Mouse (Mus musculus) colon, adult 2 months (tissue): ENCODE data around the gene Nectin4. TPM values are rescaled to one million over a fixed set of nuclear protein-coding genes. Genes with fewer than 3 reads are reported as not detected.

Source experiments
- polyA plus RNA-seq: library from polyadenylated mRNA; depleted of rRNA; stranded (reverse); fragments of >200 nt; gene quantifications from 2 replicates; pipeline ENCODE4 v1.2.3, GENCODE M21; 2012; rRNA removed

Gene Nectin4
- 2.6 and 3.2 TPM in 2 replicates for polyA plus RNA-seq

DNA sequence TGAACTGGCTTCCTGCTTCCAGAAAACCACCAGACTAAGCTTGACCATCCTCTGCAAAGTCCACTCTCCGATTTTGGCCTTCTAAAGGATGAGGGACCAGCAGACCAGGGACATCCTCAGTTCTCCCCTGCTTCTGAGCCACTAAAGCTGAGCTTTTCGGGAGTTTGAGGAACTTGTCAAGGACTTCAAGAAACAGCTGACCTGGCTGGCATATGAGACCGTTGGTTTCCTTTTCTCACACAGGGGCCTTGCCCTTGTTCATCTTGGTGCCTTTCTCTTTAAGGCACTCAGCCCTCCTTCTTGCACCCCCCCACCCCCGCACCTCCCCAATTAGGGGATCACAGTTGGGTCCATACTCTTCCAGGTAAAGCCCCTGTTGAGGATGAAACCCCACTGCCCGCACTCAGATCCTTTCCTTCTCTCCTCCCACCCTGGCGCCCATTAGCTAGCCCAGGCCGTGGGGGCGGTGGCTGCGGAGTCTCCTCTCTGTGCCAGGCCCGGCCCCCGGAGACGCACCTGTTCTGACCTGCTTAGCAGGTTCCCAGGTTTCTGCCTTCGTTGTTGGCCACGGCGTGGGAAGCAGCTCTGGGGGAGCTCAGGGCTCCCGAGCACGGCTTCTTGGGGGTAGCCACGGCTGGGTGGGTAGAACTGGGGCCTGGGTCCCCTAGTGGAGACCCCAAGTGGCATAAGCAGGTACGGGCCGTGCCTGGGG is at the start of gene Nectin4:
Gene Nectin4 (plus strand): TSS at position 255 of the 712 bp plus-strand sequence.

DNA sequence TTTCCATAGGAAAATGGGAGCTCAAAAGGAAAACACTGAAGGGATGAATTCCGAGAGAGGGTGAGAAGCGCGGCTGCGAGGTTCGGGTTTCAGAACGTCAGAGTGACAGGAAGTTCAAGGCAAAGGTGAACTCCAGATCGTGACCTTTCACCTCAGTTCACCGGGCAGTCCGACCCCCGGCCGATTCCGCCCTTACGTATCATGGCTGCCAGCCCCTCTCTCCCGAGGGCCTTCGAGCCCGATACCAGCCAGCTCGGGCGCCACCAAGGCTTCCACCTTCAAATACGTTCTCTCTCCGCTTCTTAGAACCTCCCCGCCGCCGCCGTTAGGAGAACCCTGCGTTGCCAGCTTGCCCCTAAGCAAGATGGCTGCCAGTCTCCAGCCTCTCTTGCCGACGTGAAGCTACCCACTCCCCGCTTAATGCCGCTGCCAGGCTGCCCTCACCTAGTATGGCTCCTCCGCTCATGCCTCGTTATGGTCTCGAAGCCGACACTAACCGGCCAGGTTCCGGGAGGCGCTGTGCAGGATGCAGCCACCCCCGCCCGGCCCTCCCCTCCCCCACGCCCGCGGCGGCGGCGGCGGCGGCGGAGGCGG is 41.0 kb upstream of the Nectin4 start, which contains the start of gene Dedd:
Gene Dedd (plus strand): TSS at position 307 of the 594 bp plus-strand sequence.

GRCm38 (mm10) chr1:171345225-171346094 is 24.4 kb upstream of the Nectin4 start, which contains the start of the genes Nit1 and Pfdn2:
TSS of gene Nit1 (minus strand) at chr1:171345646.
TSS of gene Pfdn2 (plus strand) at chr1:171345670.

DNA sequence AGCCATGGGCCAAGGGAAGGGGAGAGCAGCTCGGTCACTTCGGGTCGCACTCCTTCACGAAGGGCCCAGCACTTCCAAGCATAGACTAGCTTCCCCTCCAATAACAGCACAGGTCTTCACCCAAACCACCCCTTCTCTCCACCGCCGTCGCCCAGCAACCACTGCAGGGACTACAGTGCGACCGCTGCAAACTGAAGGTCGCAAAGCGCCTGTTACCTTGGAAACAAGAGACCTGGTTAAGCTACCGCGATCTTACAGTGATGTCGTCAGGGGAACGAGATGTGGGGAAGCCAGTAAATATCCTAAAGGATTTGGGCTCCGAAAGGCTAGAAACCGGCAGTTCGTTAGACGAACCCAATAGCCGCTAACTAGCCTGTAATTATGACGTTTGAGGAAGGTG is 9.2 kb upstream of the Nectin4 start, which contains the start of gene Klhdc9:
Gene Klhdc9 (minus strand): TSS at position 143 of the 400 bp plus-strand sequence.

GRCm38 (mm10) chr1:171388376-171389102 is 18.6 kb downstream of the Nectin4 start, which contains the start of gene Arhgap30:
TSS of gene Arhgap30 (plus strand) at chr1:171388954.

GRCm38 (mm10) chr1:171410947-171411484 is 41.1 kb downstream of the Nectin4 start, which contains the start of gene Usf1:
TSS of gene Usf1 (plus strand) at chr1:171411313.

DNA sequence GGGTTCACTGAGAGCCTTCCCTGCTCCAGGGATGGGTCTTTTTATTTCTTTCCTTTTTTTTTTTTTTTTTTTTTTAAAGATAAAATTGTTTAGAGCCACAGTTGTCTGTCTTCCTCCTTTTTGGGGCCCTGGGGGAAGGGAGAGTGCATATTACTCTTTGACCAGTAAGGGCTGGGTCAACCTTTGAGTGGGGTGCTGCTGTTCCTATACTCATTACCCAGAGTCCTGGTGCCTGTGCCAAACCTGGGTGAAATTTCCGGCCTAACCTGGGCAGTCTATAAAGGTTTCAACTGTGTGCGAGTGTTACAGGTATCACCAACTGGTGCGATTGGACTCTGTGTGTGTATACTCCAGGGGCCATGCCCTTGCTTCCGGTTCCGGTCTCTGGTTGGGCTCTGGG is 48.8 kb downstream of the Nectin4 start, which contains the start of gene Tstd1:
Gene Tstd1 (plus strand): TSS at position 213 of the 400 bp plus-strand sequence.

GRCm38 (mm10) chr1:171437264-171438013 is 67.5 kb downstream of the Nectin4 start, which contains the start of gene F11r:
TSS of gene F11r (plus strand) at chr1:171437535.

Other genes starting within 250 kb of the Nectin4 start
- 205 and 248 TPM in 2 replicates for gene Sdhc, start 219.5 kb upstream of the Nectin4 start, polyA plus RNA-seq
- gene Mpz, start 219.4 kb upstream of the Nectin4 start, polyA plus RNA-seq, result 0.91 and 1.0 TPM in 2 replicates
- 42.0 and 71.2 TPM in 2 replicates for gene Pcp4l1, start 173.8 kb upstream of the Nectin4 start, polyA plus RNA-seq
- 2.3 and 2.4 TPM in 2 replicates for gene Nr1i3, start 156.1 kb upstream of the Nectin4 start, polyA plus RNA-seq
- 35.4 and 39.0 TPM in 2 replicates for gene Tomm40l, start 147.6 kb upstream of the Nectin4 start, polyA plus RNA-seq
- 0.64 and 3.6 TPM in 2 replicates for gene Apoa2, start 145.0 kb upstream of the Nectin4 start, polyA plus RNA-seq
- gene Fcer1g, start 135.7 kb upstream of the Nectin4 start, polyA plus RNA-seq, result 34.3 and 37.0 TPM in 2 replicates
- 4.7 TPM in 2 replicates for gene Adamts4, start 119.7 kb upstream of the Nectin4 start, polyA plus RNA-seq
- gene Ndufs2, start 118.7 kb upstream of the Nectin4 start, polyA plus RNA-seq, result 134 and 158 TPM in 2 replicates
- gene B4galt3, start 99.8 kb upstream of the Nectin4 start, polyA plus RNA-seq, result 75.9 and 85.5 TPM in 2 replicates
- gene Ppox, start 88.9 kb upstream of the Nectin4 start, polyA plus RNA-seq, result 31.9 and 36.7 TPM in 2 replicates
- gene Usp21, start 82.1 kb upstream of the Nectin4 start, polyA plus RNA-seq, result 41.4 and 43.3 TPM in 2 replicates
- gene Ufc1, start 75.1 kb upstream of the Nectin4 start, polyA plus RNA-seq, result 23.2 and 26.3 TPM in 2 replicates
- 49.2 and 53.1 TPM in 2 replicates for gene Dedd, start 41.0 kb upstream of the Nectin4 start, polyA plus RNA-seq
- 62.5 and 68.1 TPM in 2 replicates for gene Nit1, start 24.5 kb upstream of the Nectin4 start, polyA plus RNA-seq
- 2.3 and 5.7 TPM in 2 replicates for gene Pfdn2, start 24.4 kb upstream of the Nectin4 start, polyA plus RNA-seq
- gene Klhdc9, start 9.3 kb upstream of the Nectin4 start, polyA plus RNA-seq, result 1.0 and 2.1 TPM in 2 replicates
- gene Arhgap30, start 18.9 kb downstream of the Nectin4 start, polyA plus RNA-seq, result 3.7 and 4.7 TPM in 2 replicates
- 85.2 and 90.3 TPM in 2 replicates for gene Usf1, start 41.2 kb downstream of the Nectin4 start, polyA plus RNA-seq
- gene Tstd1, start 48.8 kb downstream of the Nectin4 start, polyA plus RNA-seq, result 463 and 469 TPM in 2 replicates
- gene F11r, start 67.4 kb downstream of the Nectin4 start, polyA plus RNA-seq, result 108 and 134 TPM in 2 replicates
- gene Alyref2, start 133.4 kb downstream of the Nectin4 start, polyA plus RNA-seq, result 5.3 and 5.4 TPM in 2 replicates
- 1.2 and 6.0 TPM in 2 replicates for gene Itln1, start 165.2 kb downstream of the Nectin4 start, polyA plus RNA-seq
- gene Cd244a, start 189.1 kb downstream of the Nectin4 start, polyA plus RNA-seq, result 0.22 and 0.23 TPM in 2 replicates
- 0.43 and 1.1 TPM in 2 replicates for gene Ly9, start 237.3 kb downstream of the Nectin4 start, polyA plus RNA-seq